Mouse (Mus musculus) erythroid progenitor cell, adult 5-6 weeks (primary cell): ENCODE measurements around the gene Rcor3. TPM values are rescaled to one million over a fixed set of nuclear protein-coding genes. Genes with fewer than 3 reads are reported as not detected.

ENCODE experiments used
- ATAC-seq: replicated peaks from 2 replicates; pipeline ENCODE4 v1.8.0; 2016; ENCODE audit warnings: moderate number of reproducible peaks, mild to moderate bottlenecking, moderate TSS enrichment, inconsistent platforms; ENCODE audit not compliant: poor library complexity, low FRiP score, severe bottlenecking
- total RNA-seq, 2 experiments: library from RNA; stranded (forward) in 1 of 2; stranded (reverse) in 1 of 2; fragments of 150-400 nt in 1 of 2; fragments of 186-747, 209-891 nt in 1 of 2; gene quantifications; 2 replicates each; pipeline versions ENCODE4 v1.2.3 to v1.2.4; 2015 to 2017; ENCODE audit warnings: low replicate concordance in 2 of 2

The Rcor3 gene
- 37.5 and 56.2 TPM in 2 replicates for total RNA-seq (2015; ENCODE audit: low replicate concordance)
- total RNA-seq (2017; ENCODE audit: low replicate concordance): 29.3 and 63.0 TPM in 2 replicates

GRCm38 (mm10) chr1:192137926-192138910 is at the start of gene Rcor3:
Gene Rcor3, minus strand, starts transcription at chr1:192138062.
- ATAC-seq: peak; percentile 75

GRCm38 (mm10) chr1:192181696-192182257 is 43.9 kb upstream of the Rcor3 start:
- no peak for ATAC-seq

- no peak for ATAC-seq
Observed at GRCm38 (mm10) chr1:192179877-192180276, 42.0 kb upstream of the Rcor3 start.

DNA sequence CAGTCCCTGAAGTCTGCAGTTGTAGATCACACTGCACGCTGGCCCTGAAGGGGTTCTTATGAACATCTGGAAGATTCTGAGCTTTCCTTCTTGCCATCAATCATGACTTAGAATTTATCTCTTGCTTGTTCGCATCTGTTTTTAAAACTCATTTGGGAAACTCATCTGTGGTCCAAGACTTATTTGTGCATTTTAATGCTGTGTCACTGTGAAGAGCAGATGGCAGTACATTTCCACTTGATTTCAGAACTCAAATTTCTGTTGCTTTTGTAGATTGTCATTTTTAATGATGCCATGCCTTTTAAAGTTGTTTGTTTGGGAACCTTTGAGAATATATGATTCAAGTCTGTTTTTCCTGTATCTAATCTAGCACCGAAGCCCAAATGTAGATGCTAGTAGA is 33.6 kb upstream of the Rcor3 start:
- ATAC-seq: no peak

- ATAC-seq: no peak
Observed at GRCm38 (mm10) chr1:192151179-192151578, 13.3 kb upstream of the Rcor3 start.

DNA sequence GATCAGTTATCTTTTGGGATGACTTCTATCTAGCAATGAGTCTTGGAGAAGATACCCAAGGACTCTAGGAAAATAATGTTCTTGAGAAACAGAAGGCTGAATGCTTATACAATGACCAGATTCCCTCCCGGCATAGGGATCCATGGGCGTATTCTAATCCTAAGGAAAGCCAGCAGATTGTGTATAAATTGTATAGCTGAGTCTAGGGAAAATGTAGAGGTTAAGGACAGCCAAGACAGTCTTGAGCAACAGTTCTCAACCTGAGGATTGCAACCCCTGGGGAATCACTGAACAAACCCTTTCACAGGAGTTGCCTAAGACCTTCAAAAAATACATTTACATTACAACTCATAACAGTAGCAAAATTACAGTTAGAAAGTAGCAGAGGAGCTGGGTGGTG is 2.5 kb upstream of the Rcor3 start:
- ATAC-seq: no peak

DNA sequence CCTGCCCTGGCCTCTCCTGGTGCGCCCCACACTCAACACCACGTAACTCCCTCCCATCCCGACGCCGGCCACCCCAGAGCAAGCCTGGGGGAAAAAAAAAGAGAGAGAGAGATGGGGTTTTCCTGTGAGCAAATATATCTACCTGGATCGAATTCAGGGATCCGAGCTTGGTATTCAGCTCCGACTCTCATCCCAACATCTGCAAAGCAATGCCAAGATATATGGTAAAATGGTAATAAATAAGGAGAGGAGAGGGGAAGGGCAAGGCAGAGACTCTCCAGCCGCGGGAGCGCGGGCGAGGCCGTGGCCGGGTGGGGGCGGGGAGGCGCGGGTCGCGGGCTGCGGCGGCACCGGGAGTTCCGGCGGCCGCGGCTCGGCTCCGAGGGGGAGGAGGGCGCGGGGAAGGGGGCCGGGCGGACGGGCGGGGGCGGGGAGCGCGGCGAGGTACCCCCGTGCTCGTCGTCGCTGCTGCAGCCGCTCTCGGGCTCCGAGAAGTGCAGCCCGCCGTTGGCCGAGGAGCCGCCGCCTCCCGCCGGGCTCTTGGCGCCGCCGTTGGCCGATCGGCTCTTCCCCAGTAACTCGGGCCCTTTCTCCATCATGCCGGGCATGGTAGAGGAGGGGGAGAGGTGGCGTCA is 454 bp downstream of the Rcor3 start:
- ATAC-seq: no peak

DNA sequence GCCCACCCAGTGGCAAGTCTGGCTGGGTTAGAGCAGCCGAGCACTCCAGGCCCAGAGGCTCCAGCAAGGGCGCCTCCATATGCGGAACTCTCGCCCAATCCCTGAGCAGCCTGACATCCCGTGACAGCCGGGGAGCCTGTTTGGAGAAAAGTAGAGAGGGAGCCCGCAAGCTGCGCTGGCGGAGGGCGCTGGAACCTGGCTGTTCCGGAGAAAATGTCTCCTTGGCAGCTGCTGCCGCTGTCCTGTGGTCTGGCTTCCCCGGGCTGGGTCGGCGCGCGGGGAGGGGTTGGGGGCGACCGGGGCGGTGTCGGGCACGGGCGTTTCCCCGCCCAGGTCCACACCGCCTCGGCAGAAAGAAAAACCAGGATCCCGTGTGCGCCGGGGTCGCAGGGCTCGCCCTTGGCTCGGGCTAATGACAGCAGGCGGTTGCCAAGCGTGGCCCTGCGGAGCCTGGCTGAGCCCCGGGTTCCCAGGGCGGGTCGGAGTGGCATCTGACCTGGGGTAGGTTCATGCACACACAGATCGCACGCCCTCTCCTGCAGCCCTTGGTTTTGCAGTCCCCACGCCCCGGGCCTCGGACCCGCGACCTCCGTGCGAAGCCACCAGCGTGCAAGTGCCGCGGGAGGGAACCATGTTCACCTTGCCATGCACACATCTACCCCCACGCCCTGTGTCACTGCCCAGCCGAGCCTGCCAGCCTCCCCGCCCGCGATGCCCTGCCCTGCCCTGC is 1.1 kb downstream of the Rcor3 start:
- ATAC-seq: peak; percentile 74

- no peak for ATAC-seq
Observed at GRCm38 (mm10) chr1:192130202-192130601, 7.7 kb downstream of the Rcor3 start.

DNA sequence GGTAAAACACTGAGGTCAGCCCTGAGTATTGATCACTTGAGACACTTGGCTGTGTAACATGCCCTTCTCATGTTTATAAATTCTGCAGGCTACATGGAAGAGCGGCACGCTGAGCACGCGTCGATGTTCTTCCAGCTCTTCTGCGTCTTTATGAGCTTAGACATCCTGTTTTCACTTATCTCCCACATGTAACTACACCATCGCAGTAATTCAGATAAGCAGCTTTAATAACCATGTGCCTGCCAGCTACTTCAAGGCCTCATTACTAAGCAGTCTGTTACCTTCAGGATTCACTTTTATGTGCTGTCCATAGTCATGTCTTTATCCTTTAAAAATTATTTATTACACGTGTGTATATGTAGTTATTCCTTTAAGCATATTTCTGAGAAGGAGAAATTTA is 9.5 kb downstream of the Rcor3 start:
- no peak for ATAC-seq

DNA sequence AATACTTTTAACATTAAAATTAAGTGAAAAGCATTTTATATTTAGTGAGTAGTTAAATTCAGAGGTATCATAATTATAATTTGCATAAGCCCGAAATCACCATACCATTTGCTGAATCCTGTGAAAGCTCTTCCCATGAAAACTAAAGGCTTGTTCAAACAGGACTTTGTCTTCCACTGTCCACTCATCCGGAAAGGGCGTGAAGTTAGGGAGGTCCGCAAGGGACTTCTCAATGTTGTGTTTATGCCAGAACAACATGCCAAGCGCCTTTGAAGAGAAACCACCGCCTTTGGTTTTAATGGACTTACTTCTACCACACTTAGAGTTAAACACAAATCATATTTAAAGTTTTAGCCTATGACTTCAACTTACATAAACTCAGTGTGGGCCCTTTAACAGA is 12.1 kb downstream of the Rcor3 start:
- ATAC-seq: no peak

DNA sequence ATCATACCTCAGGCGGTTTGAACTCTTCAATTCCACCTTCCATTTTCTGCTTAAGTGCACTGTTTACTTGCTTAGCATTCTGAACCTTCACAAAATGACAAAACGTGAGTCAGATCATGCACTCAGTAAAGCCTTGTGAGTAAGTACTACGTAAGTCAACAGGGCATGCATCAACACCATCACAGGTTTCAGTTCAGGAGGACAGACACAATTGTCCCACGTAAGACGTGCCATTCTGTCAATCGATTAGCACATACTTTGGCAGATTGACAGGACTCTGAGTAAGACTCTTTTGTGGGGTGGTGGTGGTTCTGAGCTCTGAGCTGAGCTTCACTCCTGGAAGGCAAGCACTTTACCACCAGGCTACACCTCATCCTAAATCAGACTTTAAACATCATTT is 21.6 kb downstream of the Rcor3 start:
- ATAC-seq: no peak

DNA sequence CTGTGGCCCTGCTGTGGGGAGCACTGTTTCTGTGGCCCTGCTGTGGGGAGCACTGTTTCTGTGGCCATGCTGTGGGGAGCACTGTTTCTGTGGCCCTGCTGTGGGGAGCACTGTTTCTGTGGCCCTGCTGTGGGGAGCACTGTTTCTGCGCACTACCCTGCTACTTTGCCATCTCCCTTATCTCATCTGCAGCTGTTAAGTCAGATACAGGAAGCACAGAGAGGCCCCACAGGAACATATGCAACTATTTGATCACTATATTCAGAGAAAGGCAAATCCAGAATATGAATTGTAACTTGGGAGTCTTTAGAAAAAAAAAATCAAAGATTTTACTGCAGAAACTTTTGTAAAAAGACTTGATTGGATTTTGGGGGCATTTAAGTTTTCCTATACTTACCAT is 22.5 kb downstream of the Rcor3 start:
- ATAC-seq: no peak

DNA sequence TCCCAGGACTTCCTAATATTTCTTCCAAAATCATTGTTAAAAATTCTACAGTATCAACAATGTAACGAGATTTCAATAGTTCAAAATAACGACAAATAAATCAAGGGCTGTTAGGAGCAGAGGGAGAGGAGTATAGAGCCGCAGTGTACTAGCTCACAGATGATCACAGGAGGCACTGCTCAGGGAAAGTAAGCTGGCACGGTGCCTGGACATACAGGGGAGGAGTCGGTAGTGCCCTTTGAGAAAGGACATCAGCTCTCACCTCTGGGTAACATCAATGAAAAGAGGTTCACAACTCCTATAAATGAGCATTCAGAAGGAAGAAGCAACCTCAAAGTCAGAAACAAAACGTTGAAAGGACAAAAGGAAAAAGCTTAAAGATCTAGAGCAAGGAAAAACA is 28.7 kb downstream of the Rcor3 start:
- no peak for ATAC-seq

DNA sequence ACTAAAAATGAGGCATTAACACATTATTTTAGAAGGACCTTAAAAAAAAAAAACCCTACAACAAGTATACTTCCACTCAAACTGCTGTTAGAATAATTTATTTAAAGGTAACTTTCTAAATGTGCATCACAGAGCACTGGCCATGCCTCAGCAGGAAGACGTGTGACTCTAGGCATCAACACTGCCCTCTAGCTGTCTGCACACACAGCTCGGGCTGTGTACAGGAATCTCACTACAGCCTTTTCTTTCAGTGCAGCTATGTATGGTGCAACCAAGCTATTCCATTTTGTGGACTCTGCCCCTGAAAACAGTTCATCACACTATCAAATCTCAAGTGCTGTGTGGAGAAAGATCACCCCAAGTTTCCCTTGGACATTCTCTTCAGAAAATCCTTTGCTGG is 30.5 kb downstream of the Rcor3 start:
- peak; percentile 80 for ATAC-seq

GRCm38 (mm10) chr1:192105902-192106389 is 31.9 kb downstream of the Rcor3 start:
- ATAC-seq: no peak

GRCm38 (mm10) chr1:192104021-192104420 is 33.8 kb downstream of the Rcor3 start:
- no peak for ATAC-seq

DNA sequence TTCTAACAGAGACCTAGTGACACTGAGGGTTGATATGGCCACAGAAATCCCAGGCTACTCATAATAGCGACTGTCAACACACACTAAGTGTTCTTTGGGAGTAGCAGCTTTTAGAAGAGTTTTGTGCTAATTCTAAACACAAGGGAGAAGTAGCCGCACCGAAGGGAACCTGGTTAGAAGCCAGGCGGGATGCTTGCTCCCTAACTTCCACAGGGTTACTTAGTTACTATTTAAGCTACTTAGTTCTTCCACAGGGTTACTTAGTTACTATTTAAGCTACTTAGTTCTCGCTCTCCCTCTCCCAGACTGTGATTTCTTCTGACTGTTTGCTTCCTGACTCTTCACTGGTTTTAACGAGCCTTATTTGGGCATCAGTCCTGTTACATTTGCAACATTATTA is 34.7 kb downstream of the Rcor3 start:
- no peak for ATAC-seq

DNA sequence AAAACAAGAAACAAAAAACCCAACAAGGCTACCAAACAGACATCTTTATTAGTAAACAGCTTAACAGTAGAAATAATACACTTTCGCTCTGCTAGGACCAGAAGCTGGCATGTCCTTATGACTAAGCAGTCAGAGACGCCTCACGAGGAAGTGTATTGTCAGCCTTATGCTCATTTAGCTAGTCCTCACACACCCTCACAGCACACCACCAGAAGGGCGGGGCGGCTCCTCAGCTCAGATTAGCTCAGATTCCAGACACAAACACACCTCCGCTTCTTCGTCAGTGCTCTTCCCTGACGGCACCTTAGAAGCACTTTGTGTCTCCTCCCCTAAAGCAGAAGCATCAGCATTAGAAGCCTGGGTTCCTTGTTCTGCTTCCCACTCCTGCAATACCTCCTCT is 36.5 kb downstream of the Rcor3 start:
- ATAC-seq: no peak

GRCm38 (mm10) chr1:192100742-192101141 is 37.1 kb downstream of the Rcor3 start:
- no peak for ATAC-seq
